Mouse (Mus musculus): ENCODE results near the gene Ing1. TPM values are rescaled to one million over a fixed set of nuclear protein-coding genes. Genes with fewer than 3 reads are reported as not detected.
A peak's percentile ranks its signal among the peaks of the same experiment; 100 is the strongest.
"Not testable (repeated sequence)": the region's sequence is repeated elsewhere in the genome, so short reads cannot be mapped to it uniquely, and the experiment has no call there.

The Ing1 gene
- polyA plus RNA-seq, 1 experiment from 2014 or later: 40.3 TPM

- H3K9ac ChIP-seq: no peak overlapping the region
- no peak overlapping the region for H3K4me2 ChIP-seq
- no peaks in the 10 kb centered on the region for H3K27me3 ChIP-seq (replicated peaks)
- no peak for ATAC-seq (ENCODE audit: insufficient read depth, low FRiP score, low read depth)
- H3K4me3 ChIP-seq (replicated peaks): no peak overlapping the region
- WGBS: 83% methylated on average over 18 of the region's 18 CpGs
- H3K9me3 ChIP-seq: no peaks in the 10 kb centered on the region
- H3K4me1 ChIP-seq: no peaks in the 10 kb centered on the region
- no peak overlapping the region for H3K27ac ChIP-seq
- peaks cover 14% of the 10 kb centered on the region for H3K36me3 ChIP-seq
Measured at GRCm38 (mm10) chr8:11530155-11530770, 25.1 kb upstream of the Ing1 start.

- no peak overlapping the region for H3K4me2 ChIP-seq
- no peak overlapping the region for H3K27ac ChIP-seq
- H3K4me3 ChIP-seq (replicated peaks): no peak overlapping the region
- H3K4me1 ChIP-seq: no peaks in the 10 kb centered on the region
- ATAC-seq (ENCODE audit: insufficient read depth, low FRiP score, low read depth): peak; percentile 39; the same call in 1 of the 2 replicates
- peaks cover 13% of the 10 kb centered on the region for H3K36me3 ChIP-seq
- H3K9ac ChIP-seq: no peak overlapping the region
- H3K9me3 ChIP-seq: no peaks in the 10 kb centered on the region
- WGBS: 74% methylated on average over 4 of the region's 4 CpGs
- no peaks in the 10 kb centered on the region for H3K27me3 ChIP-seq (replicated peaks)
Measured at GRCm38 (mm10) chr8:11530849-11531248, 24.5 kb upstream of the Ing1 start.

- Histone ChIP-seq H3K36me3 (peaks cover 14% of the 10 kb centered on the region; the same call in 1 of the 2 replicates), H3K9me3 (no peaks in the 10 kb centered on the region), H3K4me3 (replicated peaks) (no peak overlapping the region), H3K4me2 (no peak overlapping the region), H3K27me3 (replicated peaks) (no peaks in the 10 kb centered on the region), H3K4me1 (no peaks in the 10 kb centered on the region), H3K9ac (no peak overlapping the region), H3K27ac (no peak overlapping the region)
- ATAC-seq (ENCODE audit: insufficient read depth, low FRiP score, low read depth): no peak
- 54% methylated on average over 9 of the region's 9 CpGs for WGBS
Measured at GRCm38 (mm10) chr8:11534494-11534893, 20.9 kb upstream of the Ing1 start.

- H3K4me1 ChIP-seq: no peaks in the 10 kb centered on the region
- no peak overlapping the region for H3K9ac ChIP-seq
- no peak overlapping the region for H3K4me2 ChIP-seq
- H3K27me3 ChIP-seq (replicated peaks): no peaks in the 10 kb centered on the region
- no peaks in the 10 kb centered on the region for H3K9me3 ChIP-seq
- H3K4me3 ChIP-seq (replicated peaks): no peak overlapping the region
- 87% methylated on average over 4 of the region's 4 CpGs for WGBS
- peaks cover 37% of the 10 kb centered on the region for H3K36me3 ChIP-seq
- no peak overlapping the region for H3K27ac ChIP-seq
- no peak for ATAC-seq (ENCODE audit: insufficient read depth, low FRiP score, low read depth)
Measured at GRCm38 (mm10) chr8:11539049-11539448, 16.3 kb upstream of the Ing1 start.

- Histone ChIP-seq H3K4me2 (no peak overlapping the region), H3K4me3 (replicated peaks) (no peak overlapping the region), H3K4me1 (no peaks in the 10 kb centered on the region), H3K27ac (no peak overlapping the region), H3K9ac (no peak overlapping the region), H3K27me3 (replicated peaks) (no peaks in the 10 kb centered on the region), H3K9me3 (no peaks in the 10 kb centered on the region), H3K36me3 (peaks cover 41% of the 10 kb centered on the region)
- 92% methylated on average over 8 of the region's 8 CpGs for WGBS
- no peak for ATAC-seq (ENCODE audit: insufficient read depth, low FRiP score, low read depth)
Measured at GRCm38 (mm10) chr8:11540182-11540581, 15.2 kb upstream of the Ing1 start.

GRCm38 (mm10) chr8:11542031-11542430 is 13.3 kb upstream of the Ing1 start:
- 92% methylated on average over 12 of the region's 12 CpGs for WGBS
- Histone ChIP-seq H3K27me3 (replicated peaks) (no peaks in the 10 kb centered on the region), H3K4me1 (no peaks in the 10 kb centered on the region), H3K4me3 (replicated peaks) (no peak overlapping the region), H3K9me3 (no peaks in the 10 kb centered on the region), H3K4me2 (no peak overlapping the region), H3K36me3 (peaks cover 39% of the 10 kb centered on the region), H3K27ac (no peak overlapping the region), H3K9ac (no peak overlapping the region)
- no peak for ATAC-seq (ENCODE audit: insufficient read depth, low FRiP score, low read depth)

DNA sequence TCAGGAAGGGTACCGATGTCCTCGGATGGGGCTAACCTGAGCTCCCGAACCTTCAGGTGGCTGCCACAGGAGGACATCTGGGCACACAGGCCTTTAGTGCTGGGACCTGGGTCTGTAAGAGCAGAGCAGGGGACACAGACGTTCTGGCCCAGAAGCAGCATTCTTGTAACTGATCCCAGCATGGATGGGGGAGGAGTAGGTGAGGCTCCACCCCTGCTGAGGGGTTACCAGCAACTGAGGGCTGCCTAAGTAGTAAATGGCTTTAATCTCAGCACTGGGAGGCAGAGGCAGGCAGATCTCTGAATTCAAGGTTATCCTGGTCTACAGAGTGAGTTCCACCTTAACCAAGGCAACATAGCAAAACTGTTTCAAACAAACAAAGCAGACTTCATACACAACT is 12.5 kb upstream of the Ing1 start:
- Histone ChIP-seq H3K27ac (no peak overlapping the region), H3K9me3 (no peaks in the 10 kb centered on the region), H3K4me2 (no peak overlapping the region), H3K4me3 (replicated peaks) (no peak overlapping the region), H3K36me3 (peaks cover 36% of the 10 kb centered on the region), H3K4me1 (no peaks in the 10 kb centered on the region), H3K27me3 (replicated peaks) (no peaks in the 10 kb centered on the region), H3K9ac (no peak overlapping the region)
- WGBS: 87% methylated on average over 4 of the region's 4 CpGs
- ATAC-seq (ENCODE audit: insufficient read depth, low FRiP score, low read depth): no peak

GRCm38 (mm10) chr8:11544386-11544785 is 11.0 kb upstream of the Ing1 start:
- Histone ChIP-seq H3K9me3 (no peaks in the 10 kb centered on the region), H3K9ac (no peak overlapping the region), H3K4me1 (no peaks in the 10 kb centered on the region), H3K4me2 (no peak overlapping the region), H3K36me3 (peaks cover 28% of the 10 kb centered on the region), H3K27ac (no peak overlapping the region), H3K27me3 (replicated peaks) (no peaks in the 10 kb centered on the region), H3K4me3 (replicated peaks) (no peak overlapping the region)
- ATAC-seq (ENCODE audit: insufficient read depth, low FRiP score, low read depth): no peak
- WGBS: 48% methylated on average over 3 of the region's 3 CpGs

DNA sequence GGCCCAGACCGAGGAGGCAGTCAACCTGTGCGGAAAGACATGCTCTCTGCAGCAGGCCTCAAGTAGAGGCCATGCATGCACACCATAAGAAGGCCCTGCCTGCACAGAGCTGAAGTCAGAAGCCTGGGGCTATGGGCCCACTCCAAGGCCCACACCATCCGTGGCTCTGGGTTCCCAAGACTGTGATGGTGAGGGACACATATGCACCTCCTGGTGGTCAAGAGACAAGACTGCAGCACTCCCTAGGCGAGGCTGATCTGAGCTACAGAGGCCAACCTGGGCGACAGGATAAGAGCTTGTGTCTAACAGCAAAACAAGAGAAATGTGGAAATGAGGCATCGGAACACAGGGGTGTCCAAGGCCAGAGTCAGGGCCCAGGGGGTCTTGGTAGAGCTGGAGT is 8.3 kb upstream of the Ing1 start:
- Histone ChIP-seq H3K27me3 (replicated peaks) (no peaks in the 10 kb centered on the region), H3K9ac (no peak overlapping the region), H3K4me3 (replicated peaks) (no peak overlapping the region), H3K4me2 (no peak overlapping the region), H3K9me3 (no peaks in the 10 kb centered on the region), H3K27ac (no peak overlapping the region), H3K36me3 (peaks cover 6% of the 10 kb centered on the region), H3K4me1 (peaks cover 8% of the 10 kb centered on the region; the same call in 1 of the 2 replicates)
- ATAC-seq (ENCODE audit: insufficient read depth, low FRiP score, low read depth): no peak
- WGBS: 65% methylated on average over 6 of the region's 6 CpGs

DNA sequence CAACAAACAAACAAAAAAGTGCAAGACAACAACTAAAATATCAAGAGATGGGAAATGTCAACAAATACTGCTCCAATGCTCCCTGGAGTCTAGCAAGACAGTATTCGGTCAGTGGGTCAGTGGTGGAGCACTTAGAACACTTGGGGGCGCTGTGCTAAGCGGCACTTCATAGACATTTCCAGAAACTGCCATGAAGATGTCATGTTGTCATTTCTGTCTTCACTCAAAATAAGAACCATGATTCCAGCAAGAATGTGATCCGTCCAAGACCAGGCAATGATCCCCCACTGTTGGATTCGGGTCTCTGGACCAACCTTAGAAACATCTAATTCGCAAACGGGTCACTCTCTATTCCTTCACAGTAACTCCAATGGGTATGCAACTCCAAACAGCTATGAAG is 5.7 kb upstream of the Ing1 start:
- no peak for ATAC-seq (ENCODE audit: insufficient read depth, low FRiP score, low read depth)
- 19% methylated on average over 7 of the region's 7 CpGs for WGBS
- Histone ChIP-seq H3K9ac (no peak overlapping the region; the same call in 1 of the 2 replicates), H3K27ac (peak overlapping the region; percentile 94; the same call in 1 of the 2 replicates), H3K27me3 (replicated peaks) (no peaks in the 10 kb centered on the region), H3K4me2 (peak overlapping the region; percentile 88), H3K9me3 (no peaks in the 10 kb centered on the region), H3K36me3 (peaks cover under 1% of the 10 kb centered on the region; the same call in 1 of the 2 replicates), H3K4me1 (peaks cover 15% of the 10 kb centered on the region), H3K4me3 (replicated peaks) (peak overlapping the region; percentile 92)

DNA sequence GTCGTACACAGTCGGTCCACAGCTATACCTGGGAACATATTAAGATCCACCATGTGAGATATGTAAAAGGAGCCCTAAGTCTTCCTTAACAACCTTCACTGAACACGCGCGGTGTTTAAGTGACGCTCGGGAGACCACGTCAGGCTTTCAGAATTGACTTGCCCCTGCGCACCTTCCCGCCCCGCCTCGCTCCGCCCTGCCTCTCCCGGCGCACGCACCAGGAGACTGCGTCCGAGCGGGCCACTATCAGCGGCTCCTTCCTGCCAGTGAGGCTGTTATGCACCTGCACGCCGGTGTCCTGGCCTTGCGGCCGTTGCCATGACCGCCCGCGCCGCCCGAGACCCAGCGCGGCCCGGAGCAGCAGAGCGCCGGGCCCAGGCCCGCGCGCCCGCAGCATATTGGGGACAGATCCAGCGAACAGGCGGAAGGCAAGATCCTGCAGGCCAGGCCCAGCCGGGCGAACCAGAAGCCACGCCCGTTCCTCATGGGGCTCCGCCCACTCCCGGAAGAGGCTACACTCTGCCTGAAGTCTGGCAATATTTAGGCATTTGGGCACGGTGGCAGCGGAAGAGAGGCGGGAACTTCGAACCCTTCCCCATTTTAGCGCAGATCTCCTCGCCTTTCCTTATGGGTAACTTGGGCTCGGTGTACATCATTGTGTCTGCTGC is 5.0 kb upstream of the Ing1 start, which contains the start of gene Cars2:
Cars2 (minus strand) TSS at position 503 of the 668 bp plus-strand sequence.
- Histone ChIP-seq H3K9ac (peak within 1 kb of the TSS; percentile 97), H3K4me2 (peak within 1 kb of the TSS; percentile 88), H3K4me1 (peaks cover 15% of the 10 kb centered on the region), H3K27me3 (replicated peaks) (no peaks in the 10 kb centered on the region), H3K9me3 (no peaks in the 10 kb centered on the region), H3K4me3 (replicated peaks) (peak within 1 kb of the TSS; percentile 92), H3K27ac (peak within 1 kb of the TSS; percentile 94), H3K36me3 (no peaks in the 10 kb centered on the region)
- under 1% methylated on average over 53 of the region's 53 CpGs for WGBS
- peak; percentile 82 for ATAC-seq (ENCODE audit: insufficient read depth, low FRiP score, low read depth)

- not testable (repeated sequence) for H3K27me3 ChIP-seq (replicated peaks); H3K9me3 ChIP-seq; H3K36me3 ChIP-seq; H3K4me3 ChIP-seq (replicated peaks); H3K27ac ChIP-seq; ATAC-seq (ENCODE audit: insufficient read depth, low FRiP score, low read depth); H3K9ac ChIP-seq; H3K4me2 ChIP-seq
- peaks cover 15% of the 10 kb centered on the region for H3K4me1 ChIP-seq
- 80% methylated on average over 4 of the region's 4 CpGs for WGBS
Measured at GRCm38 (mm10) chr8:11551497-11551896, 3.9 kb upstream of the Ing1 start.

All from stomach, embryonic 15.5 days (tissue).